Mouse (Mus musculus): Measurements from ENCODE around the gene Zfp715.

DNA sequence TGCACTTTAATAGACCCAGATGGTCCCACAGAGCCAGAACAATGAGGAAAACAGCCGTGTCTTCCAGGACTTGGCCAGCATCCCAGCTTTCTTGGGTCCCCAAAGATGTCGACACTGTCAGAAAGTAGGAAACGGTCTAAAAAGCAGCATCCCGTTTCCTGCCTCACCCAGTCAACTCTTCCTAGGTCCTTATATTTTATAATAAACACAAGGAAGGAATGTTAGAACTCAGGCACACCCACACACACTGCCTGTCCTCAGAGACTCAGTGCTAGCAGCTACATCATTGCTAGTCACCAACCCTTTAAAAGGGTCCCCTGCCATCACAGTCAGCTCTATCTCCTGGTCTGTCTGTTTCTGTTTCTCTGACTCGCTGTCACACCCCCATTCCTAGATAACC lies 35.7 kb downstream of the Zfp715 start:
- TF ChIP-seq CTCF (IDR thresholded peaks at IDR 0.05), result no peak
- no peak for TF ChIP-seq EP300 (IDR thresholded peaks at IDR 0.05)
